Mouse (Mus musculus) frontal cortex, adult (tissue): ENCODE measurements around the gene Magi1.

Experiments
- ATAC-seq: cut with Nextera tagmentation; 2 replicates; pipeline ENCODE4 v1.9.2; 2017; ENCODE audit warnings: mild to moderate bottlenecking, moderate library complexity, mixed read lengths; ENCODE audit not compliant: low TSS enrichment

Gene Magi1

DNA sequence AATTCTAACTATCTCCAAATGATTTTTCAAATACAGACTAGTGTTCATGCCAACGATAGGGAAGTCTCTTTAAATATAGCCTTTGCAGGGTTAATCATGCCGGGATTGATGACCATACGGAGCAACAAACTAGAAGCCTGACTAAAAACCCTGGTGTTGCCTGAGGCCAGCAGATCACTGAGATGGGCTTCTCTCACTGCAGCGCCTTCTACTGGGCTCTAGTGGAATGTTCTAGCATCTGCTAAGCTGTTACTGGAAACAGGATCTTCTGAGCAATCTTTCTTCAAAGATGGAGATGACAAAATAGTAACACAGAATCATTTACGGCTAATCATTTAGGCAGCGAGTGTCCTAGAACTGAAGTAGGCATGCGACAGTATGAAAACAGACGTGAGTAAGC, 554.0 kb downstream of the Magi1 start:
- peak; percentile 45; the same call in 1 of the 2 replicates for ATAC-seq

DNA sequence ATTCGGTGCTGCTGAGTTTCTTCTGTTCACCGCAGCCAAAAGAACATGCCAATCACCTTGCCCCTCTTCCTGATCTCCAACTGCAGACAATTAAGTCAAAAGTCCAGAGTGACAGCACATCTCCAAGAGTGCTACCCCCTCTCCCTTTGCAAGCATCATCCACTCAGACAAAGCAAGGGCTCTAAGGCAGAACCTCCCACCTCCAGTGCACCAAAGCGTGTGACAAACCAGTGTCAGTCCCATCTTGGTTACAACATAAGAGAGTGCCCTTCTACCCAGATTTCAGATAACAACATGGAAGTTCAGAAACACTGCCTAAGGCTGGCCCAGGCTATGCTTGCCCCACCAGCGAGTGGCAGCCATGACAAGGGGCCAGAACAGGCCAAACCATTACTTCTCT, 554.9 kb downstream of the Magi1 start:
- ATAC-seq: no peak

DNA sequence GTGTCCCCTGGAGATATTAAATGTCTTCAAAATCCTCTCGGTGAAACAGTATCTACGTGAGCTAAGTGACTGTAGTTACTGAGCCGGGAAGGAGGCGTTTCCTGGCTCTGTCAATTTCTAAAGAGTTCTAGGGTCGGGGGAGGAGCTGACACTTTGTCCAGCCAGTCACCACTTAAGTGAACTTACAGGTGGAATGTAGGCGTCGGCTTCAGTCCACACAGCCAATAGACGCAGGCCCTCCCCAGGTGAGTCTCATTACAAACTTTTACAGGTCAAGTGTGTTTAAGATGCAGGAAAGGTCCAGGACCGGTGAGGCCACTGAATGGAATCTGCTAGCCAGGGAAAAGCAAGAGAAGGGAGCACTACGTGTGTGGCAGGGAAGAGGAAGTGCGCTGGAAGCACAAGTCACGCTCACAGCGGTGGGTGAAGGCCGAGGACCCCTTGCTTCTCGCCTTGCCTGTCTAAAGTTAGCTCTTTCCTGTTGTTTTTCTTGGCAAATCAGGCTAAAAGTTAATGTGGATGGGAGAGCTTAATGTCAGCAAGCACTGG, 556.0 kb downstream of the Magi1 start:
- ATAC-seq: no peak

DNA sequence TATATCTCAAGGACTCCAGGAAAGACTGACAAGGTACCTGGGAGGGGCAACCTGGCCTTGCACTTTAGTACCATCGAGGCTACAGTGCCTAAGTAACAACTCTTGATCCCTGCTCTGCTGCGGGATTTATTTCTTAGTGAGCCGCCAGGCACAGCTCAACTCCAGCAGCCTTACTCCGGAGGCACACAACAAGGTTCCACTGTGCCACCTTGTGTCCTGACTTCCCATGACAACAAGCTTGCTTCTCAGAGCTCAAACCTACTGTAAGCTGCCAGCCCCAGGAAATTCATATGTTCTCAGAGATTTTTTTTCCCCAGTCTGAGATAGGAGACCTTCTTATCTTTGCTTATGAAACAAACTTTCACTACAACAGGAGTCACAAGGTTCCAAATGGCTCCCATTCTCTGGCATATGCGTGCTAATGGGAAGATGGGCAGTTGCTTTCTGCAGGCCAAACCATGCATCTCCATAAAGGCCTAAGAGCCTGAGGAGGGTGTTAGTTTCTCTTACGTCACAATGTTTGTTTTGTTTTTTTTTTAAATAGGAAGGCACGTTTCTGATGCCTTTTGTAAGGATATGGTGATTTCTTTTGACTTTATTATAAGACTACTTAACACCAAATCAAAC, 556.8 kb downstream of the Magi1 start:
- peak; percentile 72 for ATAC-seq

DNA sequence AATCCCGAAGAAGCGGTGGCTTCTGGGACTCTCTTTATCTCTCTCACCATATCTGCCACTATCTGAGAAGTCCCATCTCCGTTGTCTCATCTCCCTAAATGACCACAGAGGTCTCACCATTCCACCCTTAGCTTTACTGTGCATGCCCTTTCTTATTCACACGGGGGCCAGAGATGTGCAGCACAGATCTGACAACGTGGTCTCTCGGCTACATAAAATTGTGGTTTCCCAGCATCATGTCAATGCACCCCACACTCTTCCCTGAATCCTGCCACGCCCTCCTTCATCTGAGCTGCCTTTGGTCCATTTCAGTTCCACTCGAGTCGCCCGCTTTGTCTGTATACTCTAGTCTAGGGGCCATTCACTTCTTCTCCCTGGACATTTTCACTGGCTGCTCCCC, 557.6 kb downstream of the Magi1 start:
- no peak for ATAC-seq

DNA sequence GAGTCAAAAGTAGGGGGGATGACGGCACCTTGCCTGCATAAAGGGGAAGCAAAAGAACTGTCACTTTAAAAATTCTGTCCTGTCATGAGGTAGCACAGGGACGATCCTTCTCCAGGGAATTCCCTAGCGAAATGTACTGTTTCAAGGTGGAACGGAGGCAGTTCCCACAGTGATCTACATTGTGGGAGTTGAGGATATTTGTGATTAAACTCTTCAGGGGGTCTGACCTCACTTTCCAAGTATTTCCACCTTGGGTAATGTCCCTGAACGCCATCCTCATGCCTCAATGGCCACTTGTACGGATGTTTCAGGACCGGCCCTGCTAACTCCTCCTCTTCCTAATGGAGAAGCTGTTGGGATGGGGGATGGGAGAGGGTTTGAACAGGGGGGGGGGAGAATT, 559.0 kb downstream of the Magi1 start:
- ATAC-seq: no peak

DNA sequence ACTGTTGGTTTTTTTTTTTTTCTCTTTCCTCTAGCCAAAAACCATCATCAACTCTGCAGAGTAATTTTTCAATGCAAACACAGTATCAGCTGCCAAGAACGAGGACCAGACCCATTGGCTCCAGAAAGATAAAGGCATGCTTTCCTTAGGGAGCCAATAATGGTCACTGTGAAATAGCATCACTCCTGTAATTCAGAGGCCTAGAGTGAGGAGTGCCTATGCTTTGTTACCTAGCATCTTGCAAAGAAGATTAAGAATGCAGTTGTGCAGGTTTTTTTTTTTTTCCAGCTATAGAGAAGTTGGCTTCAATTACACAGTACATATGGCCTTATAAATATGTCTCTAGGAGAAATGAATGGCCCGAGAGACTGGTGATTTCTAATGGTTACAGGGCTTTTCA, 560.5 kb downstream of the Magi1 start:
- no peak for ATAC-seq

DNA sequence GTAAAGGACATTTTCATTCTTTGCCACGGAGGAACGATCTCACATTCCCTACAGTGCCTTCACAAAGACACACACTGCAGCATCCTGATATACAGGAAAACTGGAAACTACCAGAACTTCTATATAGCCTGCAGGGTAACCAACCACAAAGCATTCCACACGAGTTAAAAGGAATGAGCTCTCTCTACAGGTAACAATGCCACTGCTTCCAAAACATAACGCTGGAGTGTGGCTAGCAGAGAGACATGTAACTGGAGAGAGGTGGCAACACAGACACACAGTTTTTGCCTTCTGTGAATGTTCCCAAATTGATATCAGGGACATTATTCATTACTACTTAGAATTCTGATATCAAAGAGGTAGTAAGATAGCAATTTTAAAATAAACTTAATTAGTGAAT, 564.2 kb downstream of the Magi1 start:
- no peak for ATAC-seq

DNA sequence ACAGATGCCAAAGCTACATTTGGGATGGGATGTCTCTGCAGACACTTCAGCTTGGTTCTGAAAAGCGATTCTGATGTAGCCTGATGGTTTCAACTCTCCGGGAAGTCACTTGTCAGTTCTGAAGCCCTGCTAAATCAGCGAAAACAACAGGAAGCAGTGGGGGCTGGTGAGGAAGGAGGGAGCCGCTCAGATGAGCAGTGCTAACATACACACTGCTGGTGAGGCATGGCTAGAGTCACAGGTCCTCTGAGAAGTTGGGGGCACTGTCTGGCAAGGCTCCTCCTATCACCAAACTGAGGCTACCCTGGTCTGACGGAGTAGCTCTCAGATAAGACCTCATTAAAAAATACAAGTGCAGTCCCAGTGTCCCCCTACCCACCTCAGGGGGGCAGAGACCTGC, 565.3 kb downstream of the Magi1 start:
- ATAC-seq: no peak

DNA sequence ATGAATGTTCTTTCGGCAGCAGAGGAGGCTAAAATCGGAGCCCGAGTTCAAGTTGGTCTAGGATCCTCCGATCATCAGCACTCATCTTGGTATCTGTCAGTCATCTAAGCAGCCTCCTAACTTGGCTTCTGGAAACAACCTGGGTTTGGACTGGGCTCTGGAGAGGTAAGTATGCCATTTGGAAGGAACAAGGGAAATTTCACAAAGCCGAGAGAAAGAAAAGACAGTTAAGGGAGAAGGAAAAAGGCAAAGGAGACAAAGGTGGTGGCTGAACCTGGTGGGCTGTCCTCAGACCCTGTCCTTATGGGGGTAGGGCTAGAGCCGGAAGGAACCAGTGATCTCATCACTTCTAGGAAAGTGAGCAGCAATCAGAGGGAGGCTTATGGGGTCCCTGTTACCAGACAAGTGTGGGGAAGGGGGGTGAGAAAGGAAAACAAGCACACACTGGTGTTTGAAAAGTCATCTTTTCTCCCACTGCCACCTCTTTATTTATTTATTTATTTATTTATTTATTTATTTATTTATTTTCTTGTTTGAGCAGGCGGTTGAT, 565.8 kb downstream of the Magi1 start:
- peak; percentile 32 for ATAC-seq

DNA sequence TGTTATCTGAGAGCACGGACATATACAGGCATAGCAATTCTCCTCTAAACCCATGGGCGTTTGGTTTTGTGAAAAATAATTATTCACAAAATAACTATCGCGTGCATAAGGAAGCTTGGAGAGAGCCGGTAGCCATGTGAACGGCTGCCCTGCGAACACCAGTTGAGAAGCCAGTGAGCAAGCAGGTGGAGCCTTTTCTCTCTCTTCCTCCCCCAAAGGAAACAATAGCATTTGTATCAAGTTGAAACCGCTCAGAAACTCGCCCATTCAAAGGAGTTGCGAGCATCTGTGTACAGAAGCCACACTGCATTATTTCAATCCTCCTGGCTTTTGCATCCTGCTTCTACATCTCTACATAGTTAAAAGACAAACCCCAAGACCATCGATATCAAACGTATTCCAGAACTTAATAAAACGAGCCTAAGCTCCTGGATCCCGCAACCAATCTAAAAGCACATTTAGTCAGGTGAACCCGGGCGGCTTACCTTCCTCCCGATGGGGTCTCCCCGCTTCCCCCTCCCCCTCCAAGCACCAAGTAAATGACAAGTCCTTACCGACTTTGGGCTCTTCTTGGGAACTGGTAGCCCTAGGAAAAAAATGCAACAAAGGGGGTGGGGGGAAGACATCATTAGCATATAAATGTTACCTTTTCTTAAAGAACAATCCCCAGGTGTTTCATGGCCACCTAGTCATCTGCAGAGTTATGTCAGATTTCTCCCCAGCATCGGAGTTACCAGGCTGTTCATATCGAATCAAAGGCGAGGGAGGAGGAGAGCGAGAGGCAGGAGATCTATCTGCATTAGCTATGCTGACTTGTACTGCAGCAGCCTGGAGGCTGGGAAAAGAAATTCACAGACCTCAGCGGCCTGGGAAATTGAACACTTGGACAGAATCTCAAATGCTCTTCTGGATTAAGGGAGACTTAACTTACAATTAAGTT, 566.8 kb downstream of the Magi1 start:
- peak; percentile 71 for ATAC-seq

DNA sequence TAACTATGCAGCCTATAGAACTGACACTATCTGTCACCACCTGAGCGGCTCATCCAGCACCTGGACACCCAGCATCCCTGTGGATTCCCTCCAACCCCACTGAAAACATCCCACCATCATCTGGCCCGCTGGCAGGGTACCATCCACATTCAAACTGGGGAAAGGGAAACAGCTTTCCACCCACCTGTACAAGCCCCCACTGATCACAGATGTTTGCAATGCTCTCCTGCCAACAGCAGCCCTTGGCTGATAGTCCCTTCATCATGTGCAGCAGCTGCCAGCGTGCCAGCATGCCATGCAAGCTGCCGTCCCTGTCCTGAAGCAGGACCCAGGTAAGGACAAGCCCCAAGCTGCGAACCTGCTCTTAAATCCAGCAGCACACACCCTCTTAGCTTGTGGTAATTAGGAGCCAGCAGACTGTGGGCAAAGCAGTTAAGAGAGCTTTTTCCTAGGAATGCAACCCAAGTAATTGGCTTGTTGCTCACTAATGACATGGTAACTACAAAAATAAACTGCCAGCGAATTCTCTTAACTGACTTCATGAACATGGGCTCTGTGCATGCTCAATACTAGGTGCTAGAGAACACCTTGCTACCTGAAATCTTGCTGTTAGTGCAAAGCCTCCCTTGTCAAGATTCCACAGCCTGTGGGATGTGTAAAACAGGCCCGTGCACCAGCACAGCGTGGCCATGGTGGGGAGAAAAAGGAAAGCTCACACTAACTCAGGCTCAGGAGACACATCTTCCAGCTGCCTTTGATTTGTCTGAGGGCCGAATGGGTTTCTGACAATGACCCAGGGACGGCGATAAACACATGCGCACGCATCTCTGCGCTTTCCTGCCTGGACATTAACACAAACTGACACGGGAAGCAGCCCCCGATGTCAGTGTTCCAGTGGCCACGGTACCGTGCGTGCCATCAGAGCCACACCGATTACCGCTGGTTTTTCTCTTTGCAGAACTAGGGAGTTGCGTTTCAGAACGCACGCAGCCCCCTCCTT, 568.2 kb downstream of the Magi1 start:
- ATAC-seq: peak; percentile 25; the same call in 1 of the 2 replicates

DNA sequence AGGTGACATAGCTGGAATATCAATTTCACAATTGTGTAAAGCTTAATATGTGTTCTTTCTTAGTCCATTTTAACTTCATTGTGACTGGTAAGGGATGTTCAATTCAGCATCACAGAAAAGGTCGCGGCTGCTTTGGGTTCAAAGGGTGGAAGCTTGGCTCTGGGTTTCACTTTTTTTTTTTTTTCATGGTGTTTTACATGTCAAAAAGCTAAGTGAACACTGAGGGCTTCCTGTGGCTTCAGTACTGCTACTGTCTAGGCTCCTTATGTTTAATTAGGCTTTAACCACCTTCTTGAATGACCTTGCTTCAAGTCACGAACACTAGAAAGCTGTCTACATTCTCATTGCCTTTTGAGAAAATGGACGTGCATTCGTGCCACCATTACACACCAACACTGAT, 579.4 kb downstream of the Magi1 start:
- ATAC-seq: no peak

DNA sequence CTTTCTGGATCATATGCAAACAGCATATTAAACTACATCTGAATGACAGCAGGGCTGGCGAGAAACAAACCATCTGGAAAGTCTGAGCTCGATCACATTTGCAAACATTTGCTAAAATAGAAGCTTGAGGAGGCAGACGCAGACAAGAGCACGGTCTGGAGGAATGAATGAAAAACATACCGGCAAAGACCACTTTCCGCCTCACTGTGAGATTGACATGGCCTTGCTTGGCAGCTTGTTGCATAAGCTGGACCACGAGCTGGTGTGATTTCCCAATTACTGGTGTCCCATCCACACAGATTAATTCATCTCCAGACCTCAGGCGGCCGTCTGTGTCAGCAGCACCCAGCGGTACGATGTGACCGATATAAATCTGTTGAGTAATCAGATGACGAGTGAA, 584.3 kb downstream of the Magi1 start:
- peak; percentile 73 for ATAC-seq

DNA sequence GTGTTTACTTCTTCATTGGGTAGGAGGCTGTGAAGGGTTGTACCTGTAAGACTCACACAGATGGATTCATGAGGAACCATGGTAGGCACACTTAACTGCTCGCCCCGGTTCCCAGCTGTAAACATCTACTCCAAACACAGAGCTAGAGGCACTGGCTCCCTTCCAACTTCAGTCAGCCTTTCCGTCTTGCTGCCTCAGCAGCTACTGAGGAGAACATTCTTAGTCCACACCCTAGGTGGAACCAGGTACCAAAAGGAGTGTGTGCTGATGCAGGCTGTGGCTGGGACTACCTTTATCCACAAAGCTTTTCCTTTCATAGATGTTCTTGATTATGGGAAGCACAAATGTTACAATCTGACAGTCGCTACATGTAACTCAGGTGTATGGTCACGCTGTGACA, 585.8 kb downstream of the Magi1 start:
- peak; percentile 20; the same call in 1 of the 2 replicates for ATAC-seq

DNA sequence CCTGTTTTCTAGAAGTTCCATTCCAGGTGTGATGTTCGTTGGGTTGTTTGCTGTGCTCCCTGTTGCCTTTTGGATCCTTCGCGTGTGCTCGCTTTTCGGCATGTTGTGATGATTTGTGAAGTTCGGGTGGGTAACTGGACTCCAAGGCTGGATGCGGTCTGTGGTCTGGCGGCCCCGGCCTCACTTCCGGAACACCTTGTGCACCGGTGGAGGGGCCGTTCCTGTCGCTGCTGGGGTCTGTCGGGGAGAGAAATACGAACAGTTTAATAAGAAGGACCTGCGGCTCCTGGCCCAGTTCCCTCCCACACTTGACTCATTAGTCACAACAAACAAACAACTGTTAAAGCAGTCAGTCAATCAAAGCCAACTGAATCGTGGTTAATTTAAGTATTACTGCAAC, 605.0 kb downstream of the Magi1 start:
- no peak for ATAC-seq

DNA sequence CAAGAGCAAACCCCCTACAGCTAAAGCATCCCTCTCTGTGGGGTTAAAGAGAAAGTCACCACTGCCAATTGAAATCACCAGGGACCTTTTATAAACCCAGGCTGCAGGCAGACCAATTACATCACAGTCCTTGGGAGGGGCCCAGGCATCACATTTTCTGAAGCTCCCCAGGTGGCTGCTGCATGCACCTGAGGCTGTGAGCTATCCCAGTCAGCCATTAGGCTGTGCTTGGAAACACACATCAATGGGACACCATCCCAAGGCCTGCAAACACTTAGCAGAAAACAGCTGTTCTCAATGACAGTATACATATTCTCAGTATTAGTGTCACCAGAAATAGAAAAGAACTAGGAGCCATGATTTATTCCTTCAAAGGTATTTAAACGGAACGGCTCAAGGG, 617.0 kb downstream of the Magi1 start:
- ATAC-seq: no peak

DNA sequence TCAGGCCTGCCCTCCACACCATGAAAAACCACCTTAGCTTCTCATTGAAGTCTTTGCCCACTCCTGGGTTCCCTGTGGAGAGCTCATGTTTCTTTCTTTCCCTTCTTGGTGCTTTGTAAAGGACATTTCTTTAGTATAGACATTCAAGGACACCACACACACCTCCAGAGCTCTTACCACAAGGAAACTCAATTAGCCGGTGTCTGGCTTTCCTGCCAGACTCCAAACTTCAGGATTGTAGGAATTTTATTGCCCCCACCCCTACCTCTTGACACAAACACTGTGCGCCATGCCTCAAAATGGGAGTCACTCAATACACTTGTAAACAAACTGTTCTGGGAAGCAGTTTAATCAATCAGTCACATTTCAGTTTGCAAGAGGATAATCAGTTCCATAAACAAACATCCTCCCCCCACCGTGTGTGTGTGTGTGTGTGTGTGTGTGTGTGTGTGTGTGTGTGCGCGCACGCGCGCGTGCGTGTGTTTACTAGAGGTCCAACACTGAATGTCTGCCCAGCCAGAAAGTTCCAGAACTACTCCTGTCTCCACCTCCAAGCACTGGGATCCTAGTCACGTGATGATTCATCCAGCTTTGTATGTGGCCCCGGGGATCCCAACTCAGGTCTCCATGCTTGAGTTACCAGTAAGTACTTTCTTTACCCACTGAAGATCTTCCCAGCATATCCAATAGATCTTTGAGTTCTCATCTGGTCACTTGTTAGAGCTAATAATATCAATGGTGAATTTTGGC, 618.5 kb downstream of the Magi1 start:
- ATAC-seq: no peak

DNA sequence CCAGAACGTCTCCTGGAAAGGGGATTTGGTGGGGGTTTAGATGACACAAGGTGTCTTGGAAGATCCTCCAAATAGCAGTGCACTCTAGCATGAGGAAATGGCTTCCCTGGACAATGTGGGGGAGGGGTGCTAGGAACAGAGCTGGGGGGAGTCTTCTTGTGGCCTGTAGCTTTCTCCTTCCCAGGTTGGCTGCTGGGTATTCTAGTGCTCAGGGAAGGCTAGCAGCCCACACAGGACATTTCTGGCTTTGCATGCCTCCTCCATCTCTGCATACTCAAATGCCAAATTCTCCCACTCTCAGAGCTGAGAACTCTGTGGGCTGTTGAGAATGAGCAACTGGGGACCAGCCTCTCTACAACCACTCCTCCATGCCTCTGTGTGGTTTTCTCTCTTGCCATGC, 622.6 kb downstream of the Magi1 start:
- ATAC-seq: peak; percentile 99

DNA sequence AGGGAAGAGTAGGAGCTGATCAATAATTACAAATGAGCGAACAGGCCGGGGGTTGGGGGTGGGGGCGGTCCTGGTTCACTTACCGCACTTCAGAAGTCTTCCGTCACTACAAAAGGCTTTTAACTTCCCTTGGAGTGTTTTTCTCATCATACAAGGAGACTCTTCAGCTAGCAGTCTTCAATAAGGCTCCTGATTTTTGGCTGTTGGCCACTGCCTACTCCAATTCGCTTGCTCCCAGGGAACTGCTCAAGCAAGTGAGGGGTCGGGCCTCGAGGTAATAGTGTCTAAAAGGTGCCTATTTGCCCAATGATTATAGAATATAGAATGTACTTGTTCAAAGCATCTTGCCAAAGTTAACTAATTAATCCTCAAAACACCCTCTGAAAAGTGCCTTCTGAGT, 624.2 kb downstream of the Magi1 start:
- no peak for ATAC-seq
